Mouse (Mus musculus) ES-E14 (cell line): Measurements from ENCODE around the gene Rasgrf2.

Experiments used
- CHD2 ChIP-seq: IDR thresholded peaks from 2 replicates; pipeline ENCODE4 v1.6.1; 2014; ENCODE audit warnings: mild to moderate bottlenecking, low read depth, low read length, inconsistent platforms
- MAFK ChIP-seq: IDR thresholded peaks from 2 replicates; pipeline ENCODE4 v1.6.1; 2014; ENCODE audit warnings: mild to moderate bottlenecking, low read depth, low read length, inconsistent platforms; ENCODE audit not compliant: insufficient read depth
- ZC3H11A ChIP-seq: IDR thresholded peaks from 2 replicates; pipeline ENCODE4 v1.6.1; 2012; ENCODE audit warnings: low read depth, mild to moderate bottlenecking, inconsistent platforms, low read length, borderline replicate concordance

DNA sequence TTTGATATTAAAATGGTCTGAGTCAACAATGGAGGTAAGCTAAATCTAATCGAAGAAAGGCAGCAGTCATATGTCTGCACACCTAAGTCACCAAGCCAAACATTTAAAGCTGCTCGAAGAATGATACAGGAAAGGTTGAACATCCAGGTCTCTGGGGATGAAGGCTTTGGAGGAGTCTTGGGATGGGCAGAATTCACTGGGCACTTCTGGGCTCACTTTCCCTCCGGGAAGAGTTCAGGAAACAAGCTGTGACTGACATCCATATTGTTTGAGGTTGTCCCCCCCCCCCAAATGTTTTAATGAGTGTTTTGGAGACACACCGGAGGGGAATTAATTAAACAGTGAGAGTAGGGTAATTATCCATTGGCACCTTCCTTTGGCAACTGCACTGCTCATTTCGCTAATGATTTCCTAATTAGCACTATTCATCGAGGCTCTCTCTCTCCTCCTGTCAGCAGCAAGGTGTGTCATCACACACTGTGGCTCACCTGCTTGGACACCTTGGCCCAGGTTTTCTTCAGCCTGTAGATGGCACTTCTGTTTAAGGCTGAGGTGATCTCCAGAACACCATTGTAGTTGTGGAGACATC, 241.3 kb downstream of the Rasgrf2 start:
- no peak for TF ChIP-seq MAFK
- no peak for TF ChIP-seq CHD2
- TF ChIP-seq ZC3H11A = no peak
